Mouse (Mus musculus) G1E (cell line): ENCODE measurements around the gene Calm1. TPM values are rescaled to one million over a fixed set of nuclear protein-coding genes. Genes with fewer than 3 reads are reported as not detected.

Experiments used
- ATAC-seq: 2 replicates; pipeline ENCODE4 v1.8.0; 2016; ENCODE audit warnings: mild to moderate bottlenecking; ENCODE audit not compliant: insufficient number of reproducible peaks, poor library complexity, low FRiP score, severe bottlenecking; ENCODE audit errors: extremely low read depth
- DNase-seq: peaks from one replicate; pipeline ENCODE4 v3.0.0; 2012; ENCODE audit warnings: low spot score
- H3K27me3 ChIP-seq: 2 replicates; pipeline ENCODE4 v1.6.1; 2012; ENCODE audit warnings: mild to moderate bottlenecking, low read length, inconsistent platforms; ENCODE audit not compliant: insufficient read depth
- H3K36me3 ChIP-seq: replicated peaks from 2 replicates; pipeline ENCODE3; 2012; ENCODE audit warnings: mild to moderate bottlenecking, inconsistent platforms
- H3K4me1 ChIP-seq: 2 replicates; pipeline ENCODE4 v1.6.1; 2012; ENCODE audit warnings: low read depth, low read length, inconsistent platforms, mixed read lengths; ENCODE audit not compliant: insufficient read depth
- H3K4me3 ChIP-seq: 2 replicates; pipeline ENCODE4 v1.5.1; 2012; ENCODE audit warnings: low read depth, mild to moderate bottlenecking, inconsistent platforms, low read length, moderate library complexity, mixed read lengths
- H3K9me3 ChIP-seq: replicated peaks from 2 replicates; pipeline ENCODE4 v1.6.1; 2012; ENCODE audit warnings: inconsistent platforms
- CTCF ChIP-seq: IDR thresholded peaks from 2 replicates; pipeline ENCODE4 v1.5.1; 2012; ENCODE audit warnings: low read depth, low read length, inconsistent platforms, mixed read lengths
- GATA1 ChIP-seq: IDR thresholded peaks from 2 replicates; pipeline ENCODE4 v1.6.1; 2012; ENCODE audit warnings: borderline replicate concordance, low read length, inconsistent platforms, mixed read lengths
- GATA2 ChIP-seq: IDR thresholded peaks from 2 replicates; pipeline ENCODE4 v1.6.1; 2012; ENCODE audit warnings: low read depth, low read length, inconsistent platforms, borderline replicate concordance
- POLR2AphosphoS5 ChIP-seq: IDR thresholded peaks from 2 replicates; pipeline ENCODE4 v1.6.1; 2012; ENCODE audit warnings: low read depth, low read length, inconsistent platforms; ENCODE audit not compliant: insufficient replicate concordance
- TAL1 ChIP-seq: conservative IDR thresholded peaks from 2 replicates; pipeline ENCODE4 v1.6.1; 2012; ENCODE audit warnings: low read depth, low read length, inconsistent platforms, mixed read lengths
- polyA plus RNA-seq: library from polyadenylated mRNA; stranded (reverse); fragments of >175 nt; gene quantifications from 2 replicates; pipeline ENCODE4 v1.2.3, GENCODE M21; 2012
- total RNA-seq, 2 experiments: library from RNA; stranded (forward) in 1 of 2; stranded (reverse) in 1 of 2; fragments of 200-1000 nt in 1 of 2; fragments of >200 nt in 1 of 2; fragmentation: Nextera tagmentation in 1 of 2; gene quantifications; 2 replicates each; pipeline ENCODE4 v1.2.3; 2014 to 2017

The Calm1 gene
- total RNA-seq (2014; fragmentation: Nextera tagmentation) (853 and 995 TPM in 2 replicates), total RNA-seq (2017) (733 and 749 TPM in 2 replicates), polyA plus RNA-seq (1,086 and 1,351 TPM in 2 replicates)

GRCm38 (mm10) chr12:100198967-100199660 is at the start of gene Calm1:
Gene Calm1, plus strand, starts transcription at chr12:100199435.
- Histone ChIP-seq H3K9me3 (no peaks in the 10 kb centered on the region), H3K27me3 (peaks cover 5% of the 10 kb centered on the region), H3K4me1 (peaks cover 44% of the 10 kb centered on the region), H3K4me3 (peak within 1 kb of the TSS; percentile 75), H3K36me3 (peaks cover 24% of the 10 kb centered on the region)
- ATAC-seq (peak; percentile 37), DNase-seq (peak; percentile 98)
- TF ChIP-seq GATA1 = no peak
- peak; percentile 100 for TF ChIP-seq POLR2AphosphoS5
- no peak for TF ChIP-seq GATA2

- no peak for TF ChIP-seq GATA1
- TF ChIP-seq POLR2AphosphoS5 = no peak
- TF ChIP-seq CTCF = no peak
- TF ChIP-seq TAL1 = no peak
- no peak for TF ChIP-seq GATA2
- Histone ChIP-seq H3K27me3 (no peaks in the 10 kb centered on the region), H3K36me3 (peaks cover 94% of the 10 kb centered on the region), H3K4me1 (peaks cover 2% of the 10 kb centered on the region; the same call in 1 of the 2 replicates), H3K9me3 (no peaks in the 10 kb centered on the region), H3K4me3 (no peak overlapping the region)
- no peak for DNase-seq
- ATAC-seq = no peak
These were observed 46.8 kb upstream of the Calm1 start for GRCm38 (mm10) chr12:100152466-100152865.

DNA sequence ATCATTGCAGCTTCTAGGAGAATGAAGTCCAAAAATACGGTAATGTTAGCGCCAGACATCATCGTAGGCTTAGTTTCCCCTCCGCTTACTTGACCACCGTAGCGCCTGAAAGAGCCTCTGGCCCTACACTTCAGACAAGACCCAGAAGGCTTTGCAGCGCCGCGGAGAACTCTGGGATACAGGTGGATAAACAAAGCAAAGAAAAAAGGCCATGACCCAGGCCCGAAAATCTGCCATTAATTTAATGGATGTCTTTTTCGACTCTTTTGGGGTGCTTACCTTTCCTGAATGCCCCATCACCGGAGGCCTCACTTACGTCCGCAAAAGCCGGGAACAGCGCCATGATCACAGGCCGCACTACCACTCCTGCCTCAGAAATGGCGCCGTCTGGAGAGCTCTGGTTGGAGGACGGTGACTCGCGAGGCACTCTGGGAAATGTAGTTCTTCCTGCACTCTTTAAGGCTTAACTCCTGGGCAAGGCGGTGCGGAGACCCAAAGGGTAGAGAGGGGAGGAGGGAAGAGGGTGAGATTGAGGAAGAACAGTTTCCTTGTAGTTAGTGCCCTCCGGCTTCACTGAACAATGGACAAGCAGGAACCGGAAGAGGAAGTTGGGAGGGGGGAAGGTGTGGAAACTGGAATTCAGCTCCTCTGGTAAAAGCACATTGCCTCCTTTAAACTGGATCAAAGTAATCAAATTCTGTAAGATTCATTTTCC is 39.8 kb upstream of the Calm1 start, which contains the start of gene Nrde2:
TSS of gene Nrde2 (minus strand) at position 393 of the 715 bp plus-strand sequence.
- Histone ChIP-seq H3K36me3 (peaks cover 33% of the 10 kb centered on the region), H3K27me3 (no peaks in the 10 kb centered on the region), H3K4me3 (peak within 1 kb of the TSS; percentile 71), H3K4me1 (peaks cover 20% of the 10 kb centered on the region), H3K9me3 (no peaks in the 10 kb centered on the region)
- TF ChIP-seq GATA2 (no peak), TAL1 (no peak), GATA1 (no peak), CTCF (no peak), POLR2AphosphoS5 (no peak)
- DNase-seq (peak; percentile 94), ATAC-seq (peak; percentile 98)

GRCm38 (mm10) chr12:100164991-100165500 is 34.2 kb upstream of the Calm1 start:
- ATAC-seq (no peak), DNase-seq (no peak)
- TF ChIP-seq GATA2 (no peak), CTCF (no peak), GATA1 (no peak), POLR2AphosphoS5 (no peak), TAL1 (no peak)

GRCm38 (mm10) chr12:100166177-100166576 is 33.1 kb upstream of the Calm1 start:
- Histone ChIP-seq H3K9me3 (no peaks in the 10 kb centered on the region), H3K4me3 (no peak overlapping the region), H3K36me3 (no peaks in the 10 kb centered on the region), H3K27me3 (peaks cover 24% of the 10 kb centered on the region), H3K4me1 (peaks cover 15% of the 10 kb centered on the region)
- ATAC-seq (peak; percentile 32; the same call in 1 of the 2 replicates), DNase-seq (peak; percentile 40)
- no peak for TF ChIP-seq GATA2
- TF ChIP-seq TAL1 = no peak
- TF ChIP-seq CTCF = 0 out of 2 replicates have a peak, but pooled peaks have one; percentile 3
- TF ChIP-seq GATA1 = no peak
- TF ChIP-seq POLR2AphosphoS5 = no peak

More at GRCm38 (mm10) chr12:100164991-100165500, 34.2 kb upstream of the Calm1 start:
- Histone ChIP-seq H3K4me1 (peaks cover 15% of the 10 kb centered on the region), H3K27me3 (peaks cover 24% of the 10 kb centered on the region), H3K9me3 (no peaks in the 10 kb centered on the region), H3K36me3 (no peaks in the 10 kb centered on the region), H3K4me3 (no peak overlapping the region)

- no peak for ATAC-seq
- no peaks in the 10 kb centered on the region for H3K9me3 ChIP-seq
- peaks cover 24% of the 10 kb centered on the region for H3K27me3 ChIP-seq
- no peak overlapping the region for H3K4me3 ChIP-seq
- H3K36me3 ChIP-seq = no peaks in the 10 kb centered on the region
- no peak for TF ChIP-seq GATA2
- no peak for TF ChIP-seq POLR2AphosphoS5
- no peak for TF ChIP-seq GATA1
- no peak for TF ChIP-seq CTCF
- TF ChIP-seq TAL1 = no peak
- no peak for DNase-seq
- peaks cover 15% of the 10 kb centered on the region for H3K4me1 ChIP-seq
These were observed 32.3 kb upstream of the Calm1 start for GRCm38 (mm10) chr12:100166939-100167338.
